10 mouse cellular contexts compared by ENCODE assay signal in genomic region chr4:58534726-58535350, GRCm38 (mm10). TPM values are rescaled to one million over a fixed set of nuclear protein-coding genes. Genes with fewer than 3 reads are reported as not detected.
DNase-seq lines count a peak whose midpoint lies in the region; ATAC-seq and TF ChIP-seq lines count a peak whose summit lies in the region.
"Had no signal": no experiment of that assay in that cellular context is flagged by ENCODE, and none has a peak within 500 bp of the region (broad histone marks: within the 10 kb centered on the region; RNA-seq: fewer than 3 reads in every experiment).

No protein-coding gene starts in this region.

- H3K27ac ChIP-seq in hindbrain, embryonic 12.5 days = 0 out of 2 replicates have a peak overlapping the region, but pooled peaks have one; percentile 32
- no peak overlapping the region for H3K27ac ChIP-seq in hindbrain, embryonic 11.5 days (ENCODE audit: low read depth, low read length)
- H3K27ac ChIP-seq in midbrain, embryonic 13.5 days = 0 out of 2 replicates have a peak overlapping the region, but pooled peaks have one; percentile 16
- no peak overlapping the region for H3K27ac ChIP-seq in midbrain, postnatal 0 days (ENCODE audit: low read depth, low read length)
- no peak overlapping the region for H3K27ac ChIP-seq in midbrain, embryonic 15.5 days

- no peak overlapping the region for H3K4me2 ChIP-seq in hindbrain, embryonic 12.5 days (replicated peaks)
- H3K4me2 ChIP-seq in hindbrain, embryonic 11.5 days (replicated peaks; ENCODE audit: low read depth, low read length) = no peak overlapping the region
- peak overlapping the region; percentile 33; the same call in 1 of the 2 replicates for H3K4me2 ChIP-seq in midbrain, embryonic 13.5 days (replicated peaks)
- no peak overlapping the region for H3K4me2 ChIP-seq in midbrain, postnatal 0 days (ENCODE audit: low read depth, low read length, poor library complexity, severe bottlenecking)
- H3K4me2 ChIP-seq in midbrain, embryonic 15.5 days = 0 out of 2 replicates have a peak overlapping the region, but pooled peaks have one; percentile 38

- no peak for TF ChIP-seq CTCF in midbrain, postnatal 0 days (IDR thresholded peaks at IDR 0.05)

- no peak for DNase-seq in hindbrain, embryonic 11.5 days (ENCODE audit: low spot score)
- no peak for DNase-seq in midbrain, postnatal 0 days (ENCODE audit: low spot score)
- DNase-seq in heart, postnatal 10 days = peak; percentile 21 to 38
- no peak for DNase-seq in left cerebral cortex, adult 11 months (ENCODE audit: low spot score)
- DNase-seq: cerebellum, adult 8-10 months; layer of hippocampus, postnatal 36 days; thymus, postnatal 25 days had no signal

- intact Hi-C loops in heart, postnatal 10 days (cut with DNase I) = no loop called here

- 0 out of 2 replicates have a peak, but pooled peaks cover 4% of the 10 kb centered on the region for H3K9me3 ChIP-seq in hindbrain, embryonic 12.5 days (replicated peaks)
- no peaks in the 10 kb centered on the region for H3K9me3 ChIP-seq in hindbrain, embryonic 11.5 days (ENCODE audit: control insufficient read depth, low read length)
- no peaks in the 10 kb centered on the region for H3K9me3 ChIP-seq in midbrain, embryonic 13.5 days
- H3K9me3 ChIP-seq in midbrain, postnatal 0 days (ENCODE audit: low read length) = no peaks in the 10 kb centered on the region
- no peaks in the 10 kb centered on the region for H3K9me3 ChIP-seq in midbrain, embryonic 15.5 days

- H3K9ac ChIP-seq in hindbrain, embryonic 12.5 days = no peak overlapping the region
- no peak overlapping the region for H3K9ac ChIP-seq in hindbrain, embryonic 11.5 days (ENCODE audit: low read depth, low read length)
- no peak overlapping the region for H3K9ac ChIP-seq in midbrain, embryonic 13.5 days (replicated peaks)
- no peak overlapping the region for H3K9ac ChIP-seq in midbrain, postnatal 0 days (replicated peaks; ENCODE audit: low read length, poor library complexity, severe bottlenecking)
- no peak overlapping the region for H3K9ac ChIP-seq in midbrain, embryonic 15.5 days

- H3K4me3 ChIP-seq in hindbrain, embryonic 12.5 days = no peak overlapping the region
- H3K4me3 ChIP-seq in hindbrain, embryonic 11.5 days (ENCODE audit: low read depth, low read length) = no peak overlapping the region
- H3K4me3 ChIP-seq in midbrain, embryonic 13.5 days (replicated peaks) = no peak overlapping the region
- H3K4me3 ChIP-seq in midbrain, postnatal 0 days (ENCODE audit: low read depth, low read length) = no peak overlapping the region
- H3K4me3 ChIP-seq in midbrain, embryonic 15.5 days = no peak overlapping the region

- WGBS in hindbrain, embryonic 12.5 days = 82% methylated on average over 15 of the region's 15 CpGs
- WGBS in hindbrain, embryonic 11.5 days = 83% methylated on average over 15 of the region's 15 CpGs
- WGBS in midbrain, embryonic 13.5 days = 89% methylated on average over 15 of the region's 15 CpGs
- WGBS in midbrain, postnatal 0 days = 84% methylated on average over 15 of the region's 15 CpGs
- 82% methylated on average over 15 of the region's 15 CpGs for WGBS in midbrain, embryonic 15.5 days

- H3K36me3 ChIP-seq in hindbrain, embryonic 12.5 days = no peaks in the 10 kb centered on the region
- H3K36me3 ChIP-seq in hindbrain, embryonic 11.5 days (ENCODE audit: control insufficient read depth, insufficient read depth, low read length) = no peaks in the 10 kb centered on the region
- no peaks in the 10 kb centered on the region for H3K36me3 ChIP-seq in midbrain, embryonic 13.5 days
- H3K36me3 ChIP-seq in midbrain, postnatal 0 days (ENCODE audit: insufficient read depth, low read length) = no peaks in the 10 kb centered on the region
- H3K36me3 ChIP-seq in midbrain, embryonic 15.5 days (replicated peaks) = no peaks in the 10 kb centered on the region

- no peak for ATAC-seq in hindbrain, embryonic 12.5 days (ENCODE audit: low FRiP score)
- no peak for ATAC-seq in hindbrain, embryonic 11.5 days (ENCODE audit: low FRiP score)
- ATAC-seq in midbrain, embryonic 13.5 days = peak; percentile 50; the same call in 1 of the 2 replicates
- no peak for ATAC-seq in midbrain, postnatal 0 days (ENCODE audit: low FRiP score)
- ATAC-seq in midbrain, embryonic 15.5 days (replicated peaks) = no peak; the same call in 1 of the 2 replicates

- peaks cover 9% of the 10 kb centered on the region; the same call in 1 of the 2 replicates for H3K4me1 ChIP-seq in hindbrain, embryonic 12.5 days
- H3K4me1 ChIP-seq in hindbrain, embryonic 11.5 days (replicated peaks; ENCODE audit: control insufficient read depth, insufficient read depth, low read length) = no peaks in the 10 kb centered on the region
- H3K4me1 ChIP-seq in midbrain, embryonic 13.5 days (replicated peaks) = peaks cover 10% of the 10 kb centered on the region; the same call in 1 of the 2 replicates
- no peaks in the 10 kb centered on the region for H3K4me1 ChIP-seq in midbrain, postnatal 0 days (ENCODE audit: insufficient read depth, low read length)
- peaks cover 8% of the 10 kb centered on the region; the same call in 1 of the 2 replicates for H3K4me1 ChIP-seq in midbrain, embryonic 15.5 days

- no peaks in the 10 kb centered on the region for H3K27me3 ChIP-seq in hindbrain, embryonic 12.5 days
- no peaks in the 10 kb centered on the region for H3K27me3 ChIP-seq in hindbrain, embryonic 11.5 days (ENCODE audit: control insufficient read depth, insufficient read depth, low read length)
- no peaks in the 10 kb centered on the region for H3K27me3 ChIP-seq in midbrain, embryonic 13.5 days
- H3K27me3 ChIP-seq in midbrain, postnatal 0 days (ENCODE audit: insufficient read depth, low read length) = no peaks in the 10 kb centered on the region
- no peaks in the 10 kb centered on the region for H3K27me3 ChIP-seq in midbrain, embryonic 15.5 days (replicated peaks)

RNA-seq across cellular contexts. Expression of gene Lpar1, which starts 18.9 kb away (rescaled TPM):
- polyA plus RNA-seq in hindbrain, embryonic 12.5 days (2016; fragmentation: Nextera tagmentation; extraction: Ambion mirVana) = 63.6 and 78.1 TPM in 2 replicates
- 51.9 and 59.1 TPM in 2 replicates for polyA plus RNA-seq in hindbrain, embryonic 11.5 days (2014; fragmentation: Nextera tagmentation; extraction: Ambion mirVana)
- polyA plus RNA-seq in midbrain, embryonic 13.5 days (2015; fragmentation: Nextera tagmentation; extraction: Ambion mirVana) = 15.8 and 18.2 TPM in 2 replicates
- total RNA-seq in midbrain, postnatal 0 days (2014; rRNA removed) = 17.9 and 19.1 TPM in 2 replicates
- polyA plus RNA-seq in midbrain, postnatal 0 days (2015; fragmentation: Nextera tagmentation; extraction: Ambion mirVana) = 28.7 and 28.8 TPM in 2 replicates
- total RNA-seq in heart, postnatal 10 days (2021) = 10 to 100 TPM; 20.6 to 25.3 TPM
- polyA plus RNA-seq in midbrain, embryonic 15.5 days (2015; fragmentation: Nextera tagmentation; extraction: Ambion mirVana) = 27.6 and 28.7 TPM in 2 replicates

Comparison
In these comparisons a context has a peak if more than half of its experiments do, and no peak if none do; other contexts are left out.
1. H3K27ac ChIP-seq: peak in hindbrain, embryonic 12.5 days (single experiment) and midbrain, embryonic 13.5 days (single experiment); none in hindbrain, embryonic 11.5 days (single experiment), midbrain, postnatal 0 days (single experiment) and midbrain, embryonic 15.5 days (single experiment).
2. H3K4me2 ChIP-seq: peak in midbrain, embryonic 13.5 days (single experiment) and midbrain, embryonic 15.5 days (single experiment); none in hindbrain, embryonic 12.5 days (single experiment), hindbrain, embryonic 11.5 days (single experiment) and midbrain, postnatal 0 days (single experiment).
3. DNase-seq: peak in heart, postnatal 10 days (2 of 2); none in hindbrain, embryonic 11.5 days (single experiment), midbrain, postnatal 0 days (single experiment) and left cerebral cortex, adult 11 months (single experiment).